Mouse (Mus musculus) thymus, postnatal 36 days (tissue): Measurements from ENCODE around the gene Sh3gl3.

Experiments used
- DNase-seq, 2 experiments: peaks; one replicate each; pipeline ENCODE4 v3.0.0; 2022; ENCODE audit warnings: mixed read lengths in 2 of 2

Gene Sh3gl3

GRCm38 (mm10) chr7:82173540-82173939 lies at the start of gene Sh3gl3:
Sh3gl3 (plus strand) TSS chr7:82173840.
- DNase-seq: no peak

- no peak for DNase-seq
Observed at GRCm38 (mm10) chr7:82138196-82138595, 35.4 kb upstream of the Sh3gl3 start.

- DNase-seq: no peak
Observed at GRCm38 (mm10) chr7:82147151-82147550, 26.5 kb upstream of the Sh3gl3 start.

- no peak for DNase-seq
Observed at GRCm38 (mm10) chr7:82164681-82165080, 9.0 kb upstream of the Sh3gl3 start.

GRCm38 (mm10) chr7:82174571-82175326 lies 1.1 kb downstream of the Sh3gl3 start:
- peak; percentile 57 to 73 for DNase-seq

- DNase-seq: no peak
Observed at GRCm38 (mm10) chr7:82175327-82175721, 1.7 kb downstream of the Sh3gl3 start.

GRCm38 (mm10) chr7:82176192-82176591 lies 2.6 kb downstream of the Sh3gl3 start:
- DNase-seq: no peak

GRCm38 (mm10) chr7:82177336-82177735 lies 3.7 kb downstream of the Sh3gl3 start:
- no peak for DNase-seq

GRCm38 (mm10) chr7:82180919-82181318 lies 7.3 kb downstream of the Sh3gl3 start:
- no peak for DNase-seq

- no peak for DNase-seq
Observed at GRCm38 (mm10) chr7:82182781-82183180, 9.1 kb downstream of the Sh3gl3 start.

GRCm38 (mm10) chr7:82191604-82192003 lies 18.0 kb downstream of the Sh3gl3 start:
- peak in 1 of 2 experiments; percentile 29 for DNase-seq

GRCm38 (mm10) chr7:82192512-82192911 lies 18.9 kb downstream of the Sh3gl3 start:
- DNase-seq: no peak

GRCm38 (mm10) chr7:82203111-82203510 lies 29.5 kb downstream of the Sh3gl3 start:
- no peak for DNase-seq

GRCm38 (mm10) chr7:82204014-82204784 lies 30.6 kb downstream of the Sh3gl3 start:
- DNase-seq: peak; percentile 73 to 83

- DNase-seq: no peak
Observed at GRCm38 (mm10) chr7:82204975-82205374, 31.3 kb downstream of the Sh3gl3 start.

GRCm38 (mm10) chr7:82206787-82207186 lies 33.1 kb downstream of the Sh3gl3 start:
- no peak for DNase-seq

GRCm38 (mm10) chr7:82221380-82221933 lies 47.8 kb downstream of the Sh3gl3 start:
- no peak for DNase-seq

GRCm38 (mm10) chr7:82223906-82224846 lies 50.5 kb downstream of the Sh3gl3 start:
- no peak for DNase-seq

- no peak for DNase-seq
Observed at GRCm38 (mm10) chr7:82233201-82233600, 59.6 kb downstream of the Sh3gl3 start.

GRCm38 (mm10) chr7:82234010-82234897 lies 60.6 kb downstream of the Sh3gl3 start:
- peak; percentile 48 to 57 for DNase-seq

GRCm38 (mm10) chr7:82234898-82235290 lies 61.3 kb downstream of the Sh3gl3 start:
- DNase-seq: peak in 1 of 2 experiments; percentile 37
